Mouse (Mus musculus) heart, embryonic 10.5 days (tissue): ENCODE data around the gene Nol12. TPM values are rescaled to one million over a fixed set of nuclear protein-coding genes. Genes with fewer than 3 reads are reported as not detected.
A peak's percentile ranks its signal among the peaks of the same experiment; 100 is the strongest.

Experiments
- DNase-seq: peaks from one replicate; pipeline ENCODE4 v3.0.0-alpha.2; 2017; ENCODE audit warnings: low spot score
- H3K27ac ChIP-seq: fragments of 300-500 bp; sonication (generic); 2 replicates; pipeline ENCODE4 v1.5.1; 2016; ENCODE audit warnings: mild to moderate bottlenecking
- H3K27me3 ChIP-seq: fragments of 300-500 bp; sonication (generic); 2 replicates; pipeline ENCODE4 v1.6.1; 2016; ENCODE audit warnings: mild to moderate bottlenecking; ENCODE audit not compliant: poor library complexity, insufficient read depth, severe bottlenecking
- H3K36me3 ChIP-seq: fragments of 300-500 bp; sonication (generic); 2 replicates; pipeline ENCODE4 v1.6.1; 2016; ENCODE audit warnings: mild to moderate bottlenecking, moderate library complexity
- H3K4me1 ChIP-seq: fragments of 300-500 bp; sonication (generic); 2 replicates; pipeline ENCODE4 v1.6.1; 2016; ENCODE audit warnings: mild to moderate bottlenecking
- H3K4me3 ChIP-seq: fragments of 300-500 bp; sonication (generic); 2 replicates; pipeline ENCODE4 v1.5.1; 2016; ENCODE audit warnings: mild to moderate bottlenecking, moderate library complexity
- H3K9me3 ChIP-seq: fragments of 300-500 bp; sonication (generic); 2 replicates; pipeline ENCODE4 v1.6.1; 2016; ENCODE audit warnings: mild to moderate bottlenecking, moderate library complexity
- WGBS: fragments of 180-500 bp; shearing (Covaris S2); methylation state at CpG from one replicate; pipeline ENCODE4 v1.1.7; 2016; 5-methylcytosine and 5-hydroxymethylcytosine counted together
- polyA plus RNA-seq: library from polyadenylated mRNA; unstranded; fragments of >200 nt; fragmentation: Nextera tagmentation; extraction: Ambion mirVana; gene quantifications from 2 replicates; pipeline ENCODE4 v1.2.1, GENCODE M21; 2016

Gene Nol12
- 45.8 and 70.0 TPM in 2 replicates for polyA plus RNA-seq

GRCm38 (mm10) chr15:78934784-78935320, at the start of gene Nol12:
Nol12 (plus strand) TSS chr15:78934933.
- no peaks in the 10 kb centered on the region for H3K27me3 ChIP-seq
- peak within 1 kb of the TSS; percentile 78 for H3K4me3 ChIP-seq
- WGBS = under 1% methylated on average over 42 of the region's 42 CpGs
- H3K4me1 ChIP-seq = peaks cover 26% of the 10 kb centered on the region
- peak within 1 kb of the TSS; percentile 93 for H3K27ac ChIP-seq
- no peaks in the 10 kb centered on the region for H3K9me3 ChIP-seq
- peak; percentile 94 for DNase-seq
- H3K36me3 ChIP-seq = peaks cover 41% of the 10 kb centered on the region

GRCm38 (mm10) chr15:78889401-78889853, 45.3 kb upstream of the Nol12 start:
- Histone ChIP-seq H3K4me3 (peak overlapping the region; percentile 16; the same call in 1 of the 2 replicates), H3K4me1 (peaks cover 60% of the 10 kb centered on the region), H3K27ac (peak overlapping the region; percentile 73), H3K27me3 (no peaks in the 10 kb centered on the region), H3K36me3 (peaks cover 93% of the 10 kb centered on the region), H3K9me3 (no peaks in the 10 kb centered on the region)
- DNase-seq = no peak
- WGBS = 35% methylated on average over 13 of the region's 13 CpGs

- peak overlapping the region; percentile 92 for H3K27ac ChIP-seq
- peaks cover 72% of the 10 kb centered on the region for H3K36me3 ChIP-seq
- H3K9me3 ChIP-seq = no peaks in the 10 kb centered on the region
- H3K4me1 ChIP-seq = peaks cover 90% of the 10 kb centered on the region
- H3K4me3 ChIP-seq = peak overlapping the region; percentile 22
- DNase-seq = peak; percentile 95
- H3K27me3 ChIP-seq = no peaks in the 10 kb centered on the region
- 30% methylated on average over 7 of the region's 7 CpGs for WGBS
These were observed 42.3 kb upstream of the Nol12 start for GRCm38 (mm10) chr15:78892440-78892839.

- H3K27ac ChIP-seq = peak overlapping the region; percentile 92
- H3K4me1 ChIP-seq = peaks cover 90% of the 10 kb centered on the region
- H3K27me3 ChIP-seq = no peaks in the 10 kb centered on the region
- DNase-seq = no peak
- no peaks in the 10 kb centered on the region for H3K9me3 ChIP-seq
- WGBS = 69% methylated on average over 13 of the region's 13 CpGs
- peak overlapping the region; percentile 12; the same call in 1 of the 2 replicates for H3K4me3 ChIP-seq
- H3K36me3 ChIP-seq = peaks cover 49% of the 10 kb centered on the region
These were observed 40.0 kb upstream of the Nol12 start for GRCm38 (mm10) chr15:78894726-78895125.

GRCm38 (mm10) chr15:78895741-78896140, 39.0 kb upstream of the Nol12 start:
- WGBS = 75% methylated on average over 2 of the region's 2 CpGs
- Histone ChIP-seq H3K27me3 (no peaks in the 10 kb centered on the region), H3K4me1 (peaks cover 93% of the 10 kb centered on the region), H3K27ac (peak overlapping the region; percentile 92), H3K36me3 (peaks cover 42% of the 10 kb centered on the region), H3K9me3 (no peaks in the 10 kb centered on the region), H3K4me3 (no peak overlapping the region)
- DNase-seq = no peak

GRCm38 (mm10) chr15:78896149-78896548, 38.6 kb upstream of the Nol12 start:
- Histone ChIP-seq H3K36me3 (peaks cover 38% of the 10 kb centered on the region), H3K27me3 (no peaks in the 10 kb centered on the region), H3K27ac (peak overlapping the region; percentile 92), H3K4me3 (no peak overlapping the region), H3K9me3 (no peaks in the 10 kb centered on the region), H3K4me1 (peaks cover 93% of the 10 kb centered on the region)
- 76% methylated on average over 3 of the region's 3 CpGs for WGBS
- DNase-seq = peak; percentile 90

- Histone ChIP-seq H3K27ac (peak overlapping the region; percentile 92), H3K36me3 (peaks cover 35% of the 10 kb centered on the region), H3K4me1 (peaks cover 91% of the 10 kb centered on the region), H3K4me3 (no peak overlapping the region), H3K27me3 (no peaks in the 10 kb centered on the region), H3K9me3 (no peaks in the 10 kb centered on the region)
- DNase-seq = no peak
- 74% methylated on average over 4 of the region's 4 CpGs for WGBS
These were observed 37.2 kb upstream of the Nol12 start for GRCm38 (mm10) chr15:78897488-78897887.

- peaks cover 34% of the 10 kb centered on the region for H3K36me3 ChIP-seq
- peak overlapping the region; percentile 92 for H3K27ac ChIP-seq
- H3K9me3 ChIP-seq = no peaks in the 10 kb centered on the region
- H3K4me1 ChIP-seq = peaks cover 84% of the 10 kb centered on the region
- H3K27me3 ChIP-seq = no peaks in the 10 kb centered on the region
- DNase-seq = no peak
- 36% methylated on average over 6 of the region's 6 CpGs for WGBS
- peak overlapping the region; percentile 83 for H3K4me3 ChIP-seq
These were observed 36.2 kb upstream of the Nol12 start for GRCm38 (mm10) chr15:78898507-78899001.

- peaks cover 35% of the 10 kb centered on the region for H3K36me3 ChIP-seq
- WGBS = 1% methylated on average over 20 of the region's 20 CpGs
- H3K27me3 ChIP-seq = no peaks in the 10 kb centered on the region
- H3K9me3 ChIP-seq = no peaks in the 10 kb centered on the region
- peaks cover 76% of the 10 kb centered on the region for H3K4me1 ChIP-seq
- H3K27ac ChIP-seq = peak within 1 kb of the TSS; percentile 92
- DNase-seq = no peak
- peak within 1 kb of the TSS; percentile 83 for H3K4me3 ChIP-seq
These were observed 35.4 kb upstream of the Nol12 start, which contains the start of gene Gm49510 for GRCm38 (mm10) chr15:78899409-78899739. Gm49510 (plus strand) TSS chr15:78899667.

- under 1% methylated on average over 47 of the region's 47 CpGs for WGBS
- Histone ChIP-seq H3K36me3 (peaks cover 41% of the 10 kb centered on the region), H3K27ac (peak within 1 kb of the TSS; percentile 92), H3K4me3 (peak within 1 kb of the TSS; percentile 83), H3K4me1 (peaks cover 70% of the 10 kb centered on the region), H3K9me3 (no peaks in the 10 kb centered on the region), H3K27me3 (no peaks in the 10 kb centered on the region)
- peak; percentile 91 for DNase-seq
These were observed 34.8 kb upstream of the Nol12 start, which contains the start of gene Sh3bp1 for GRCm38 (mm10) chr15:78899740-78900584. Sh3bp1 (plus strand) TSS chr15:78899768.

GRCm38 (mm10) chr15:78900585-78901421, 33.9 kb upstream of the Nol12 start:
- Histone ChIP-seq H3K36me3 (peaks cover 46% of the 10 kb centered on the region), H3K4me1 (peaks cover 62% of the 10 kb centered on the region), H3K9me3 (no peaks in the 10 kb centered on the region), H3K27me3 (no peaks in the 10 kb centered on the region), H3K4me3 (peak overlapping the region; percentile 83), H3K27ac (peak overlapping the region; percentile 92)
- no peak for DNase-seq
- WGBS = 17% methylated on average over 18 of the region's 18 CpGs

- Histone ChIP-seq H3K27ac (peak overlapping the region; percentile 92), H3K4me1 (peaks cover 56% of the 10 kb centered on the region), H3K9me3 (no peaks in the 10 kb centered on the region), H3K36me3 (peaks cover 49% of the 10 kb centered on the region), H3K27me3 (no peaks in the 10 kb centered on the region), H3K4me3 (peak overlapping the region; percentile 83)
- no peak for DNase-seq
- 54% methylated on average over 8 of the region's 8 CpGs for WGBS
These were observed 33.3 kb upstream of the Nol12 start for GRCm38 (mm10) chr15:78901422-78901789.
